ENCODE assay signal across 16 mouse cellular contexts in genomic region chr4:21307476-21308011, GRCm38 (mm10).
"Had no signal": no experiment of that assay in that cellular context is flagged by ENCODE, and none has a peak within 500 bp of the region (broad histone marks: within the 10 kb centered on the region; RNA-seq: fewer than 3 reads in every experiment).

No protein-coding gene starts in this region.

- H3K36me3 ChIP-seq: midbrain, embryonic 10.5 days; midbrain, embryonic 12.5 days; neural tube, embryonic 12.5 days had no signal

- H3K9ac ChIP-seq: lung, embryonic 14.5 days; midbrain, embryonic 12.5 days; neural tube, embryonic 12.5 days had no signal

- H3K9me3 ChIP-seq: midbrain, embryonic 10.5 days; midbrain, embryonic 12.5 days; neural tube, embryonic 12.5 days had no signal

- DNase-seq: lung, adult 18-20 months; lung, embryonic 14.5 days; lung, postnatal 10 days; lung, postnatal 4 days; midbrain, embryonic 14.5 days; retina, postnatal 1 day; right cerebral cortex, adult 18-20 months; right cerebral cortex, postnatal 25 days; right cerebral cortex, postnatal 4 days; spleen, adult 18-20 months; thymus, adult 18-20 months; thymus, postnatal 14 days; thymus, postnatal 36 days had no signal

- H3K4me2 ChIP-seq: lung, embryonic 14.5 days; midbrain, embryonic 12.5 days; neural tube, embryonic 12.5 days had no signal

- H3K27me3 ChIP-seq: midbrain, embryonic 12.5 days; neural tube, embryonic 12.5 days had no signal

- H3K4me1 ChIP-seq: midbrain, embryonic 10.5 days; midbrain, embryonic 12.5 days; neural tube, embryonic 12.5 days had no signal

- H3K27ac ChIP-seq: midbrain, embryonic 10.5 days; midbrain, embryonic 12.5 days; neural tube, embryonic 12.5 days had no signal

- H3K4me3 ChIP-seq: midbrain, embryonic 10.5 days; midbrain, embryonic 12.5 days; neural tube, embryonic 12.5 days had no signal
